Mouse (Mus musculus) left cerebral cortex, postnatal 10 days (tissue): Measurements from ENCODE around the gene Epsti1. TPM values are rescaled to one million over a fixed set of nuclear protein-coding genes. Genes with fewer than 3 reads are reported as not detected.
A peak's percentile ranks its signal among the peaks of the same experiment; 100 is the strongest.

Experiments
- DNase-seq, 2 experiments: peaks; one replicate each; pipeline ENCODE4 v3.0.0; 2021 to 2022; ENCODE audit warnings: low spot score in 2 of 2, mixed read lengths in 1 of 2; ENCODE audit errors: extremely low spot score in 1 of 2
- intact Hi-C: fragments of 180-260 bp; cut with DNase I; formaldehyde crosslinking; loops from one replicate; pipeline ENCODE4 v1.15.1; 2025
- total RNA-seq, 2 experiments: library from RNA; stranded (reverse); gene quantifications; 2 replicates each; pipeline ENCODE4 v1.2.3; 2021

The Epsti1 gene
- total RNA-seq, 2 experiments from 2014 or later = 0.18 to 0.84 TPM

DNA sequence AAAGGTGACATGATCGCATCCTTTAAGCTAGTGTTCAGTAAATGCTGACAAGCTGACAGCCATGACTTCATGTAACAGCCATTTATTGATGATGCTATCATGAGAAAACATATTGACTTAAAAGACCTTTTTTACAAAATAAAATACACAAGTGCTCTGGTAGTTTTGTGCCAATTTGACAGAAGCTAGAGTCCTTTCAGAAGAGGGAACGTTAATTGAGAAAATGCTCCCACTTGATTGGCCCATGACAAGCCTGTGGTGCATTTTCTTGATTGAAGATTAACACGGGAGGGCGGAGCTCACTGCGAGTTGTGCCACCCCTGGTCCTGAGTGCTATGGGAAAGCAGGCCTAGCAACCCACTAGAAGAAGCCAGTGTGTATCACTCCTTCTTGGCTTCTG is 2.5 kb downstream of the Epsti1 start:
- intact Hi-C loops = no loop called here
- DNase-seq = no peak

DNA sequence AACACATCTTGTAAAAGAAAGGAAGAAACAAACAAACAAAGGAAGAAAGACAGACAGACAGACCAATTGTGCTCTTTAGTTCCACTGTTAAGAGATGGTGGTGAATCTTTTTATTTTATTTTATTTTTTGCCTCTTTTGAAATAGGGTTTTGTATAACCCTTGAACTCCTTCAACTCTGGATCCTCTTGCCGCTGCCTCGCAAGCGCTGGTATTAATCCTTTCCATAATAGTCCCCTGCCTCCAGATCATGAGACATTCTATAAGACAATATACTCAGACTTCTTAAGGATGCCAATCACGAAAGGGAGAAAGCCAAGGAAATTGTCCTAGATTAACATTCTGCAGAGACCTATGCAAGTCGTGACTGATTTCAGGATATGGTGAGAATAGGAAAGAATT is 11.7 kb downstream of the Epsti1 start:
- intact Hi-C loops = no loop called here
- DNase-seq = no peak

DNA sequence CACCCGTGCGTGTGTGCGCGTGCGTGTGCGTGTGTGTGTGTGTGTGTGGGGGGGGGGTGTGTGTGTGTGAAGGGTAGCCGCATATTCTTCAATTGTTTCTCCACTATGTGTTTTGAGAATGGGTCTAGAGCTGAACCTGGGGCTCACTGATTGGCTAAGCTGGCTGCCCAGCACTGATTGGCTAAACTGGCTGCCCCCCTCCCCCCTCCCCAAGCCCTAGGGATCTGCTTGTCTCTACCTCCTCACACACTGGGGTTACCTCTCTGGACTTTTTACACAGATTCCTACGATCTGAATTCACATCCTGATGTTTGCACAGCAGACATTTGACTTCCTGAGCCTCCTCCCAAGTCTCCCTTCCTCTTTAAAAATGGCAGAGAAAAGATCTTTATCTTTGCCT is 17.6 kb downstream of the Epsti1 start:
- no peak for DNase-seq
- intact Hi-C loops = no loop called here

DNA sequence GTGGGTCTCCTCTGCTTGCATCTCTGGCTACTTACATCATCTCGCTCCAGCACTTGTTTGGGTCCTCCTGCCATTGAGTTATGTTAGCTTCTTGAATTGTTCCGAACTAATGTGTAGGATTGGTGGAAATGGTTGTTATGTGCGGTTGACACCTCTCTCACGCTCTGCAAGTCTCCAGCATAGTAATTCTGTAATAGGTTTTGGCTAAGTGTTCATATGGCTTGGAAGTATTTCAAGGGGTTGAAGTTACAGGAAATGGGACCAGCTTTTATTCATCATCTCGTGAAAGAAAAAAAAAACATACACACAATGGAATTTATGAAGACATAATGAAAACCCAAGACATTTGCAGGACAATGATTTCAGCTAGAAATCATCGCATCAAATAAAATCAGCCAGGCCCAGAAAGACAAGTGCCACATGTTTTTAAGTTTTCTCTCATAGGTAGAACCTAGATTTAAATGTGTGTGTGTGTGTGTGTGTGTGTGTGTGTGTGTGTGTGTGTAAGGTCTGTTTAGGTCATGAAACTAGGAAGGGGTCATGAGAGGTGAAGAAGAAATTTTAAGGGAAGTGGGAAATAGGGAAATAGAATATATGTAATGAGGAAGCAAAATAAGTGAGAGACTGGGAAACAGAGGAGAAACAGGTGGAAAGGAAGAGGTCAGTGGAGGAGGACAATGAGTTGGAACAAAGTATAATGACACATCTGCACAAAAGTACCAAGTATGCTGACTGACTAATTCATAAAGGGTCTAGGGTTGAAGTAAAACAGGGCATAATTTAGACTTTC is 19.2 kb downstream of the Epsti1 start:
- no peak for DNase-seq
- intact Hi-C loops = no loop called here

DNA sequence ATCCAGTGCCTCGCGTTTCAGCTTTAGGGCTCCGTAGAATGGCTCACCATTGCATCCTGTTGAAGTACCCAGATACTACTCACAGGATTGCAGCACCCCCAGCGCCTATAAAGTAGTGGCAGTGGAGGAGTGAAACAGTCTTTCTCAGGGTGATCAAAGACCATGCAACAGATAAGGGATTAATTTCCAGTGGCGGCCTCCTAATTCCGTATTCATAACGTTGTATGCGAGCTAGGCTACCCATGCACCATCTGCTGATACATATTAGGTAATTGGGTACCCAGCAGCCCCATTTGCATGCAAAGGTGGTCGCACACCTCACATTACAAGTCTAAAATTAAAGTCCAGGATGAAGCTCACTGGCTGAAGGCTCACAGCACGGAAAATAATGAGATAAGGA is 21.4 kb downstream of the Epsti1 start:
- no peak for DNase-seq
- intact Hi-C loops = no loop called here

DNA sequence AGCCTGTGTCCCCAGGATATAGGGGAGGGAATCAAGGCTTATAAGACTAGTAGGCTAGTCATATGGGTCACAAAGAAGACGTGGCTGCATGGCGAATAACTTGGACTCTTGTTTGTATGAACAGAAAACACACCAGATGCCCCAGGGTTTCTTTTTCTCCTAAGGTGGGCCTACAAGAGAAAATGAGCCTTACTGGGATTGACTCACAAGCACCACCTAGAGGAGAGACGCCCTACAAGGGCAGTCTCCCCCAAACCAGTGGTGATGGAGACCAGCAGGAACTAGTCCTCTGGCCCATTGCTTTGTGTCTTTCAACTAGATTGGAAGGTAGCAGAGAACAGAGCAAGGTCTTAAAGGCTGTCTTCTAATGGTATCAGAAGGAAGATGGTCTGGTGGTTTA is 22.7 kb downstream of the Epsti1 start:
- intact Hi-C loops = no loop called here
- no peak for DNase-seq

DNA sequence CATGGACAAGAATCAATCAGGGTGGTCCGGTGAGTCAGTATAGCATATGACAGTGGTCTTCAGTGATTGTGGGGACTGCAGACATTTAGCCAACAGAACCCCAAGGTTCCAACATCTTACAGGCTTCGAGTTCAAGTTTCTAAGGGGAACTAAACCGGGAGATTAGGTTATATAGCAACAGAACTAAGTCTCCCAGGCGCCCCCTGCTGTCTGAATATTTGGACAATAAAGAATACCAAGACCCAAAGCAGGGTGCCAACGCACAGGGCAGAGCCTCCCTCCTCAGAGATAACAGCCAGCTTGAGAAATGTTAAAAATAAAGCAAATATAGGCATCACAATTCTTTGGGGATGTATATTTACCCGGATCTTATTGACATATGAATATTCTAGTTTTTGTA is 24.0 kb downstream of the Epsti1 start:
- intact Hi-C loops = no loop called here

DNA sequence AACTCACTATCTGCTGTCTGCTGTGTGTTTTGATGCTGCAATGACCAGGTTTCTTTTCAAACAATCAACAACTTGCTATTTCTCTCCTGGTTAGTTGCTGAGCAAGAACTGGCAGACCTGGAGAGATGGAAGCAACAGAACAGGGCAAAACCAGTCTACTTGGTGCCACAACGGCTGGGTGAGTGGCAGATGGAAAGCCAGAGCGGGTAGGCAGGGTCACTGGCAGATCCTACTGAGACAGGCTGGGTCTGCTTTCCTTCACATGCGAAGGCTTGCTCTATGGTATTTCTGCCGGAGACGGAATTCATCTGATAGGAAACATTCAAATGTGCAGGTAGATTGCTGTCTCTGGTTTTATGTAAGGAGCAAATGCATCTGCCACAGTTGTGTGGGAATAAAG is 24.6 kb downstream of the Epsti1 start:
- DNase-seq = no peak
- intact Hi-C loops = no loop called here

More for the DNA sequence above, 24.0 kb downstream of the Epsti1 start:
- peak; percentile 32 to 63 for DNase-seq

DNA sequence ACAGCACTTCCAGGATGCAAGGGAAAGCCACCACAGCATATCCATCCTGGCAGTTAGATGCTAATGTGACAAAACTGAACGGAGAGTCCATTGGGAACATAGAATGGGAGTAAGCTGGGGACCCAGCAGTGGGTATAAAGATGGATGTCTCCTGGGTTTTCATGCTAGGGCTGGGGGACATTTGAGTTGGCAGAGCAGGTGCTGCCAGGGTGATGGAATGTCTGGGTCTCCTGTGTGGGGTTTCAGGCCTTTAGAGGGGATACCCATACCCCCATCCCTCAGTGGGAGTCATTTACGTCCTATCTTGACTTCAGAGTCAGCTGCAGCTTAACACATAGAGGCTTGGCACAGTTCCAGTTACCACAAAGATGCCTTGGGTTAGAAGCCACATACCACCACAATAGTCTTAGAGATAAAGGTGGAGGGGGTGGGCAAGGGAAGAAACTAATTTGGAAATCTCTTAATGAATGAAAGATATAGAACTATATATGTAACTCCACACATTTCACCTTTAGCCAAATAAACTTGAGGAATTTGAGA is 25.2 kb downstream of the Epsti1 start:
- intact Hi-C loops = no loop called here
- no peak for DNase-seq

DNA sequence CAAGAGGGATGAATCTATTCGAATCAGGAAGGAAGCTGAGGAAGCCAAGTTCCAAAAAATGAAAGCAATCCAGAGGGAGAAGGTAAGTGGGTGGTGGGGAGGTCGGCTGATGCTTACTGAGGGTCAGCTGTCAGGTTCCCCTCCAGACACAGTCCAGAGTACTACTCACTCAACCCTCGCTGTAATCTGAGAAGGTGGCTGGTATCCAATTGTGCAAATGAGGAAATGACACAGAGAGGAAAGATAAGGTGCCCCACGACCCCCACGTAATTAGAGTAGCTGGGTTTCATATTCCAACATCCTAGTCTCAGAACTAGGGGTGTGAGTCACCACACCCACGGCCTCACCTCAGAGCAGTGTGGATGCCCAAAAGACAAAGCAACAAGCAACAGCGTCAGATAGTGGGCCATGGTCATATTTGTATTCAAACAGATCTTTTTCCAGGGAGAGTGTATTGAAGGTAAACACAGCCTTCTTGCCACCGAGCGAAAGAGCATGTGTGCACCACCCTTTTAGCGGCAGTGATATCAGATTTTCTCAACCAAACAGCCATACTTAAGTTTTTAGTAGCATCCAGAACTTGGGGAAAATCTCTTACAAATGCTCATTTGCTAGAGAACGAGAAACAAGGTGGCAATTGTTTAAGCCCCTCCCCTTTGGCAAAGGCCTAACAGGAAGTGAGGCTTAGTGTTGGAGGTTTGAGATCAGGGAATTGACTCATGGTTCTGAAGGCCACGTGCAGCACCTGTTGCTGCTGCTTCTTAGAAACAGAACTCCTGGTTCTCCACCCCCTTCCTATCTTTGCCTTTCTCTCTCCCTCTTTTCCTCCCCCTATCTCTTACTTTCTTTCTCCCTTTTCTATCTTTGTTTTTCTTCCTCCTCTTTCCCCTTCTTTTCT is 28.4 kb downstream of the Epsti1 start:
- no peak for DNase-seq
- intact Hi-C loops = loop anchor here (10.0 kb wide), 1 partner anchor 788 kb away; no protein-coding TSS in a partner anchor

DNA sequence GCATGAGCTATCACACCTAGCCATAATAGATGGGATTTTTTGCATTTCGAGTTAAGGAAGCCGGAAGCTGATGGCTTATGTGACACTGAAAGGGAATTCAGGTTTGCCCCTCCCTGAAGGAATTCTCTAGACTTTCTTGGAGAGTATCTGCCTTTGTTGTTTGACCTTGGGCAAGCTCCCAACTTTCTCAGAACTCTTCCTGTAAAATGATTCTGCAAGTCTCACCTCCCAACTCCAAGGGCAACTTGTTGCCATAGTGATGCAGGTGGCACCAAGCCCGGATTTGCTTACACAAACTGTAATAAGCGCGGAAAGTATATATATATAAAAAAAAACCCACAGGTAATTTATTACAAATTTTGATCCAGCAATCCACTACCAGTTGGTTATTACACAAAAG is 29.2 kb downstream of the Epsti1 start:
- no peak for DNase-seq
- intact Hi-C loops = loop anchor here (10.0 kb wide), 1 partner anchor 788 kb away; no protein-coding TSS in a partner anchor

DNA sequence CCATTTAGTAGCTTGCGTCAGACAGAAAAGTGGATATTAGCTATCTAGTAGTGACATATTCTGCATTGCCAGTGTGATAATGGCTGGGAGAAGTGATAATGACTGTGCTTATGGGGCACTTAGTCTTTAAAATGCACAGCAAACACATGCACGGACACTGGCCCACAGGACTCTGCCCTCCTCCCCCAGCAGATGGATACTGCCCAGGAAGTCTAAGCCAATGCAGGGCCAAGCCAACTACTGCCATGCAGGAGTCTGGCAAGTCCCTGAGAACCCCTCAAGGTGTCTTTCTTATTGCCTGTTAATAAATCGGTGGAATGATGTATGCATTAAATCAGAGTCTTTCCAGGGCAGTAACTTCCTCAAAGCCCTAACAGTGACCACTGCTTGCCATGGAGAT is 30.4 kb downstream of the Epsti1 start:
- intact Hi-C loops = loop anchor here (10.0 kb wide), 1 partner anchor 790 kb away; no protein-coding TSS in a partner anchor
- no peak for DNase-seq

DNA sequence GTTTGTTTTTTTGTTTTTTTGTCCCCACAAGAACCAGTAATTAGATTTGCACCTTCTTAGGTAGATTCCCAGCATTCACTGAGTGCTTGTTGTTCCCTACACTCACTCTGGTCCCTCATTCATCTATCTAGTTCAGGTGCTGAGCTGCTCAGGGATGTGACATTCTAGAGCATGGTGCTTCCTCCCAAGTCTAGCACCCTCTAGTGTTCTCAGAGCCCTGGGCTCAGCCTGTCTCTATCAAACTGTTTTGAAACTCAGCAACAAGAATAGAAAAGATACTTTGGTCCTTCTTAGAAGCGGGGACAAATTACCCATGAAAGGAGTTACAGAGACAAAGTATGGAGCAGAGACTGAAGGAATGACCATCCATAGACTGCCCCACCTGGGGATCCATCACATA is 37.1 kb downstream of the Epsti1 start:
- DNase-seq = no peak

DNA sequence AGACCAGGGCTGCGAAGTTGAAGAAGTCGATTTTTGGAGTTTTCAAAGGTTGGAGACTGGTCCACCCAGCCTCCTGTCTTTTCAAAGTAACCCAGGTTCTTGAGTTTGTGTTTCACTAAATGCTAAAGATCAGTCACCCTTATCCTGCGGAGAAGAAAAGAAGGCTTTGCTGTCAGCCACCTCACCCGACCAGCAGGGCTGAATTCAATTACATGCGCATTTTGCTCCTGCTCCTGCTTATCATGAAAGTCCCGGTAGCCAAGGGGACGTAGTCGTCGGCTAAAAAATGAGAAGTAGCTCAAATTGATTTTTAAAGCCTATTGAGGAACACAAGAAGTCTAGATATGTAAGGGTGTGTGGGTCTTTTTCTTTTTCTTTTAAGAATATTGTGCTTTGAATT is 38.2 kb downstream of the Epsti1 start:
- intact Hi-C loops = no loop called here
- DNase-seq = no peak

More for the DNA sequence above, 37.1 kb downstream of the Epsti1 start:
- intact Hi-C loops = no loop called here

DNA sequence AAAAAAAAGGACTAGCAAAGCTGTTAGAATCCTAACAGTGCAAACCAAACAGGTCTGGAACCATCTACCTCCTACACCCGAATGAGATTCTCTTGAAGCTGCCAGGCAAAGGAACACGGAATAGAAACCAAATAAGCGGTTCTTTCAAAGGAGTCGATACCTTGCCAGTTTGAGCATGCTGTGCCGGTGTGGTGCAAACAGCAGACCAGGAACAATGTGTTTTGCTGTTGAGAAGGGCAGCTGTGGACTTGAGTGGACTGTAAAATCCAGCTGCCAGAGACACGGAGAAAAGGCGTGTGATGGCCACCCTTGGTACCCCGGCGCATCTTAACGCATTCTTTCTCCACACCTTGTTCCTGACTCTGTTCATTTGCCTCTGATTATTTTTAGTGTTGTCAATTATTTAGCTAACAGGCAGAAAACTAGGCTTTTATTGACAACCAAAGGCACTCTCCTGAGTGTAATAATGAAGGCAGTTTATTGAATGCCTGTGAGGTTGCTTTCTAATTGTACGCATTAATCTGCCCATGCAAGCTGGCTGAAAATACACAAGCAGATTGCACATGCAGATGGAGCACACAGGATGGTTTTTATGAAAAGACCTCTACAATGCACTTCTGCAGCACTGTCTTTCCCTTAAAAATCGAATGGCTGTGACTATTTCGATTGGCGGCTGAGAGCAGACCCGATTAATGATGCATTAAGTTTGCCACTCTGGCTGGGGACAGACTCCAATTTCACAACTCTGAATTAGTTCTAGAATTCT is 38.9 kb downstream of the Epsti1 start:
- intact Hi-C loops = no loop called here
- DNase-seq = peak in 1 of 2 experiments; percentile 7

DNA sequence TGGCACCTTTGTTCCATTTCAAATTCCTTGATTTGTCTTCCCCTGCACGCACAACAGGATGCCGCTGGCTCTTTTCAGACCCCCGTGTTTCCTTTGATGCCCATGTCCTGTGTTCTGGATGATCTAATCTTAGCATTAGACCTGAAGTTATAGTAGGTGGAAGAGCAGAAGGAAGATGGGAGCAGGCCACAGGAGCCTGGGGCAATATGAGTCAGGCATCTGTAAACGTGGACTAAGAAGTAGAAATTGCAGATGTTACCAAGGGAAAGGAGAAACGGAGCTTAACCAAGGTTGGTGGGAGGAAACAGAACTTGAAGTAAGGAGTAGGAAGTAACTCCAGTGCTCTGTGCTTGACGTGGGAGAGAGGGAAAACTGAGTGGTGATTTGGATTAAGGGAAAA is 57.7 kb downstream of the Epsti1 start:
- intact Hi-C loops = no loop called here
- DNase-seq = no peak

DNA sequence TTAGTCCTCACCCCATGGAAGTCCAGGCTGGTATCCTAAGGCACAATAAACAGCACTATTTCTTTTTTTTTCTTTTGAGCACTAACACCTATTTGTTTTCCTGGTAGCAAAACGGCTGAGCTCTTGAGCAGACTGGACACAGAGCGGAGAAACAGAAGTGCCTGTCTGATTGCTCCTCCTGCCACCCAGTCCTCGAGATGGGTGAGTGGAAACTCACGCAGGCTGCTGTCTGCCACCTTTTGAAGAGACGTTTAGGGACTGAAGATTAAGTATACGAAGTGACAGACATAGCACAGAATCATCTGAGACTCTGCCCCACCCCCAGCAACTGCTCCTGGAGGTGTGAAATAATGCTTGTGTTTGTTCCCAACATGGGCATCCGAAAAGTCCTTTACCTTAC is 59.5 kb downstream of the Epsti1 start:
- no peak for DNase-seq
- intact Hi-C loops = no loop called here

DNA sequence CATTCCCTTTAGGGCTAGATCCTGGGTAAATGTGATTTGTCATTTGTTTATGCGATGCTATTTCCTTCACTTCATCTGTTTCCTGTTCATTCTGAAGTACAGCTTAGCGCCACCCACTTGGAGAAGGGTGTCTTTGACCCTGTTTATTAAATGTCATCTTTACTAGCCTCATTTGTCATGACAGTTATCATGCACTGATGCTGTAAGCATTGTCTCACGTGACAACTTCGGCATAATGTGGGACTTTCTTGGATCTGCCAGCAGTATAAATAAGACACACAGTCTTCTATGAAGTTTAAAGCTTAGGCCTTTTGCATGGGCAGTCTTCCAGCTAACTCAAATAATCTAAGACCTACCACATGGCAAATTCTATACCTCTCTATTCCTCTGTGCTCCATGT is 67.3 kb downstream of the Epsti1 start:
- no peak for DNase-seq
- intact Hi-C loops = no loop called here

DNA sequence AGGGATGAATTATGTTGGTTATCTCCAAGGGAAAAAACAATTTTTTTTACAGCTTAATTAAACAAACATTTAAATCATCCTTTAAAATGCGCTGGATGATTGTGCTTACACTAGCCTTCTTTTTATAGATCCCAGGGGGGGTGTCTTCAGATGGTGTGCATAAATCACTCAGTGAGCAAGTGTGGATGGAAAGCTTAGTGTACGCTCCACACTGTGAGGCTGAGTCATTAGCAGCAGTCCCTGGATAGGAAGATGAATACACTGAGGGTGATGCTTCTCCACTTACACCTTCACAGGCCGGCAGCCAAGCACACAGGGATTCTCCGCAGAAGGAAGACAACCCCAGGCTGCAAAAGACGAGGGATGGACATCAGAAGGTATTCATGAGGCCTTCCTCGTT is 70.2 kb downstream of the Epsti1 start:
- DNase-seq = no peak

More for the DNA sequence above, 70.2 kb downstream of the Epsti1 start:
- intact Hi-C loops = no loop called here
